Mouse (Mus musculus): ENCODE measurements at regions not wholly inside any gene's neighbourhood (a gene's known extent, or its start where the extent isn't known, plus 50 kb on each side); places are given as distances from the start of the nearest gene placed in this dataset.

DNA sequence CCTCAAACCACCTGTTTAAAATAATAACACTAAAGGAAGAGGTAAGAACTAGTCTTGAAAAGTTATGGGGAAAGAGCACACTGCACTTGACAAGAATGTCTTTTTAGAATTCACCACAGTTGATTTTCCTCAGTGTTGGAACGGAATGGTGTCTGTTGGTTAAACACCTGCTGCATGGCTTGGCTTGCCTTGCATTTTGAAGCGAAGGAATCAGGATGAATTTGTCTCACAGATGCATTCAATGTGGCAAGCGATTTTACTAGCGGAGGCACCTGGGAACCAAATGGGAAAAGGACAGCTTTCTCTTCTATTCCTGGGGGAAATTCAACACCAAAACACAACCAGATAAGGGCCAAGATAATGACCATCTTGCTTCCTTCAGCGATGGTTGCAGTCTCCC lies 52.9 kb upstream of the Tbl1xr1 start:
- Histone ChIP-seq H3K4me3 (no peak overlapping the region), H3K9ac (no peak overlapping the region), H3K27me3 (no peaks in the 10 kb centered on the region), H3K27ac (replicated peaks) (no peak overlapping the region), H3K4me1 (replicated peaks) (no peaks in the 10 kb centered on the region), H3K36me3 (no peaks in the 10 kb centered on the region), H3K4me2 (no peak overlapping the region), H3K9me3 (no peaks in the 10 kb centered on the region)
- WGBS = 72% methylated on average over 5 of the region's 5 CpGs
- no peak for ATAC-seq (ENCODE audit: low FRiP score, low read depth)

DNA sequence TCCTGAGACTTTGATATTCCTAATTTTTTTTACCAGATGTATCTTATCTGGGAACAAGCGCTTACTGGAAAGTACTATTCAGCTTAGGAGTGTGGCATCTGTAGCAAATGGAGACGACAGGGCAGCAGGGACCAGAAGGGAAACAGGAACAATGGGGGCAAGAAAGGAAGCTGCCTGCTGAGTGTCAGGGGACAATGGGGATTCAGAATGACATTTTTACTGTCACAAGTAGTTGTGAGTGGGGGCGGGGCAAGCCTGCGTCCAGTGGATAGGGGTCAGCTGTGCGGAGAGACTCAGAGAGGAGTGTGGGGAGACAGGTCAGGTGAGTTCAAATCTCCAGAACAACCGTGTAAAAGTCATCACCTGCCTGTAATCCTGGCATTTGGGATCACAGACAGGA lies 52.3 kb upstream of the Tbl1xr1 start:
- H3K27me3 ChIP-seq = no peaks in the 10 kb centered on the region
- no peak overlapping the region for H3K27ac ChIP-seq (replicated peaks)
- H3K4me1 ChIP-seq (replicated peaks) = no peaks in the 10 kb centered on the region
- WGBS = 12% methylated on average over 6 of the region's 6 CpGs
- ATAC-seq (ENCODE audit: low FRiP score, low read depth) = no peak
- no peak overlapping the region for H3K9ac ChIP-seq
- no peaks in the 10 kb centered on the region for H3K36me3 ChIP-seq
- H3K9me3 ChIP-seq = no peaks in the 10 kb centered on the region
- no peak overlapping the region for H3K4me2 ChIP-seq
- no peak overlapping the region for H3K4me3 ChIP-seq

GRCm38 (mm10) chr3:22025119-22025518 lies 51.3 kb upstream of the Tbl1xr1 start:
- H3K27ac ChIP-seq (replicated peaks) = no peak overlapping the region
- no peaks in the 10 kb centered on the region for H3K27me3 ChIP-seq
- 25% methylated on average over 6 of the region's 6 CpGs for WGBS
- no peak overlapping the region for H3K9ac ChIP-seq
- no peak overlapping the region for H3K4me2 ChIP-seq
- no peaks in the 10 kb centered on the region for H3K36me3 ChIP-seq
- H3K9me3 ChIP-seq = no peaks in the 10 kb centered on the region
- H3K4me3 ChIP-seq = no peak overlapping the region
- no peaks in the 10 kb centered on the region for H3K4me1 ChIP-seq (replicated peaks)
- no peak for ATAC-seq (ENCODE audit: low FRiP score, low read depth)

GRCm38 (mm10) chr3:22025615-22026014 lies 50.8 kb upstream of the Tbl1xr1 start:
- H3K4me3 ChIP-seq = no peak overlapping the region
- H3K27me3 ChIP-seq = no peaks in the 10 kb centered on the region
- H3K9me3 ChIP-seq = no peaks in the 10 kb centered on the region
- 73% methylated on average over 8 of the region's 8 CpGs for WGBS
- H3K9ac ChIP-seq = no peak overlapping the region
- H3K36me3 ChIP-seq = no peaks in the 10 kb centered on the region
- ATAC-seq (ENCODE audit: low FRiP score, low read depth) = no peak
- no peak overlapping the region for H3K27ac ChIP-seq (replicated peaks)
- H3K4me2 ChIP-seq = no peak overlapping the region
- no peaks in the 10 kb centered on the region for H3K4me1 ChIP-seq (replicated peaks)

Measured in hindbrain, embryonic 15.5 days (tissue).